Mouse (Mus musculus): ENCODE data around the gene Gphn. TPM values are rescaled to one million over a fixed set of nuclear protein-coding genes. Genes with fewer than 3 reads are reported as not detected.

Gene Gphn
- 21.8 and 25.7 TPM in 2 replicates for polyA plus RNA-seq (2016; fragmentation: Nextera tagmentation; extraction: Ambion mirVana)

DNA sequence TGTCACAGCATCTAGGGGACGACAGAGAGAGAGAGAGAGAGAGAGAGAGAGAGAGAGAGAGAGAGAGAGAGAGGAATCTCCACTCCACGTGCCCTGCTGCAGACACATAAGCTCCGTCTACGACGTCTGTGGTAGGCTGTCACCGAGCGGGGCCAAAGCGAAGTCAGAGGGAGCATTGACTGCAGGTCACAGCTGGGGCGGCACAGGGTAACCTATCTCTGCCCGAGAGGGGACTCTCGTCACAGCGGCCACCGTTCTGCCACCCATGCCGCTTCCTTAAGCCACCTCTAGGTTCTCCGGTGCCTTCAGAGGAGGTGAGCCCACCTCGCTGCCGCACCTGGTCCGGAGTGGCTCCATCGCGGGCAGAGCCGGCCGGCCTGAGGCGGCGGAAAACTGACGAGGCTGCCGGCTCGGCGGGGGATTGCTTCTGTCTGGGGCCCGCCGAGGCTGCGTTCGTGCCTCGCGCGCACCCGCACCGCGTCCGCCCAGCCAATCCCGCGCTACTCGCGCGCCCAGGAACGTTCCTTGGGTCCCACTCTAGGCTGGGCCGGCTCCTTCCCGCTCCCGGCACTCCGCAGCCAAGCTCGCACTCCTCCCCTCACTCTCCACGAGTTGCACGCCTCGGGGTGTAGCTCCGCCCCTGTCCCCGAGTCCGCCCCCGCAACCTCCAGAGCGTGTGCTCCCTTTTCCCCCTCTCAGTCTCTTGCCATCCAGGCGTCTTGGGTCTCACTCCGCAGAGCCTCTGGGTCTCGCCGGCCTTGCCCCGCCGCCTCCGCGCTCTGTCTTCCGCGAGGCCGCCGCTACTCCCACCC is at the start of gene Gphn:
Gene Gphn, plus strand, starts transcription at position 673 of the 812 bp plus-strand sequence.
- Histone ChIP-seq H3K4me2 (replicated peaks) (peak within 1 kb of the TSS; percentile 76), H3K36me3 (no peaks in the 10 kb centered on the region), H3K4me1 (0 out of 2 replicates have a peak, but pooled peaks cover 5% of the 10 kb centered on the region), H3K27me3 (replicated peaks) (no peaks in the 10 kb centered on the region), H3K27ac (peak within 1 kb of the TSS; percentile 89), H3K9ac (peak within 1 kb of the TSS; percentile 92), H3K9me3 (no peaks in the 10 kb centered on the region), H3K4me3 (peak within 1 kb of the TSS; percentile 92)
- ATAC-seq (ENCODE audit: low FRiP score, low read depth): peak; percentile 96
- under 1% methylated on average over 70 of the region's 70 CpGs for WGBS

DNA sequence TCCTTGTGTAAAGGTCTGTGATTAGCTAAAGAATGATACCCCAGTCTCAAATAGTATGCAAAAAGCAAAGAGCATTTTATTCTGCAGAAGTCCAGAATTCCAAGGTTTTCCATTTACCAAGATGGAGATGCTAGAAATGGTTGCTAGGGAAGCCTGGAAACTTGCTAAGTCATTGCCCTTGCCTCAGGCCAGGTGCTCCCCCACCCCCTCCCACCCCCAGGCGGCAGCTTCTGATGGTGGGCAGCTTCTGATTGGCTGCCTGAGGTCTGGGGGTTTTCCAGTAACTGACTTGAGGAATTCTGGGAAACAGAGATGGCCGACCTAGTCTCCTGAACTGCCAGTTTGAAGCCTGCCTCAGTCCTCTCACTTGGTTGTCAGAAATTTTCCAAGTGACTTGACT is 44.7 kb upstream of the Gphn start:
- no peaks in the 10 kb centered on the region for H3K9me3 ChIP-seq
- 78% methylated on average over 2 of the region's 2 CpGs for WGBS
- no peak for ATAC-seq (ENCODE audit: low FRiP score, low read depth)

DNA sequence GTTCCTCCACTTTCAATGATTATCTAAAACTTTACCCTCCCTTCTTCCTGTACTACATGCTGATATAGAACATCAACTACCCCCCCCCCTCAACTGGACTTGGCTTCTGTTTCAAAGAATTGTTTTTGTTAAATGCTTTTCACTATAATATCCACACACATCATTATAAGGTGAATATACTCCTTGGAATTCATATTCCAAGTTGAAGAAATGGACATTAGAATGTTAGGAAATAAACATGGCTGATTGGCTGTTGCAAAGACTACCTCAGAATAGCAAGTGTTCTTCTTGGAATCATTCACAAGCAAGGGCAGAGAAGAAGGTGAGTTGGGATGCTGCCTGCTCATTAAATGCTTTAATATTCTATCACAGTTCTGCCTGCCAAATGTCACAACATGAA is 32.2 kb upstream of the Gphn start, which contains the start of gene Gm6657:
Gene Gm6657, plus strand, starts transcription at position 301 of the 400 bp plus-strand sequence.
- no peak for ATAC-seq (ENCODE audit: low FRiP score, low read depth)
- Histone ChIP-seq H3K4me3 (no peak within 1 kb of the TSS), H3K4me1 (no peaks in the 10 kb centered on the region), H3K9ac (no peak within 1 kb of the TSS), H3K27ac (no peak within 1 kb of the TSS), H3K27me3 (replicated peaks) (no peaks in the 10 kb centered on the region), H3K9me3 (0 out of 2 replicates have a peak, but pooled peaks cover 4% of the 10 kb centered on the region), H3K4me2 (replicated peaks) (no peak within 1 kb of the TSS), H3K36me3 (no peaks in the 10 kb centered on the region)

More for the DNA sequence above, 44.7 kb upstream of the Gphn start:
- no peak overlapping the region for H3K9ac ChIP-seq
- no peaks in the 10 kb centered on the region for H3K27me3 ChIP-seq (replicated peaks)
- no peak overlapping the region for H3K4me3 ChIP-seq
- H3K27ac ChIP-seq: no peak overlapping the region
- no peaks in the 10 kb centered on the region for H3K36me3 ChIP-seq
- no peaks in the 10 kb centered on the region for H3K4me1 ChIP-seq
- H3K4me2 ChIP-seq (replicated peaks): no peak overlapping the region

DNA sequence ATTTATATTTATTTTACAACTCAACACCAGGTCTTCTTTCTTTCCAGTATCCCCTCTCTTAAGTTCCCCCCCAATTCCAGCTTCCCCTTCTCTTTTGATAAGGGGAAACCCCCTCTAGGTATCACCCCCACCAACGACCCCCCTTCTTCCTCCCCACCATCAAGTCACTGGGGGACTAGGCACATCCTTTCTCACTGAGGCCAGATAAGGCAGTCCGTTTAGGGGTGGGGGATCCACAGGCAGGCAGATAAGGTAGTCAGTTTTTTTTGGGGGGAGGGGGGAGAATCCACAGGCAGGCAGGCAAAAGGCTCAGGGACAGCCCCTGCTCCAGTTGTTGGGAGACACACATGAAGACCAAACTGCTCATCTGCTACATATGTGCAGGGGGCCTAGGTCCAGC is 30.8 kb upstream of the Gphn start:
- H3K36me3 ChIP-seq: no peaks in the 10 kb centered on the region
- no peaks in the 10 kb centered on the region for H3K27me3 ChIP-seq (replicated peaks)
- ATAC-seq (ENCODE audit: low FRiP score, low read depth): no peak
- H3K27ac ChIP-seq: no peak overlapping the region
- WGBS: 76% methylated on average over 2 of the region's 2 CpGs
- 0 out of 2 replicates have a peak, but pooled peaks cover 4% of the 10 kb centered on the region for H3K9me3 ChIP-seq
- H3K4me2 ChIP-seq (replicated peaks): no peak overlapping the region
- no peak overlapping the region for H3K9ac ChIP-seq
- no peak overlapping the region for H3K4me3 ChIP-seq
- no peaks in the 10 kb centered on the region for H3K4me1 ChIP-seq

DNA sequence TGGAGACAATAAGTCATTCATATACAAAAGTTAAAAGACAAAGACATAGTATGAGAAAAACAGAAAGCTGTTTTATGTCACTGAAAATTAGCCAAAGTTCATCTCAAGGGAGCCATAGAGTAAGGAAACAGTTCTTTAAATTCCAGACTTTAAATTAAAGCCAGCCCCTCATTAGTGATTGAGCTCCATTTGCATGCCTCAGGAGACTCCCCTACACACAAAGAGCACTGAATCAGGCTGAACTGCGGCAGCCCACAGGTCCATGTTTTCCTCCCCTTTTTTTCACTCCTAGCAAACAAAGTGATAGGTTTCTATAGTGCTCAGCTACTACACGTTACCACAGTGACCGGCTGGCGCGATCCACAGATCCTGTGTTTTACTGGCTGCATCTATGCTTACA is 22.5 kb upstream of the Gphn start:
- Histone ChIP-seq H3K9ac (no peak overlapping the region), H3K36me3 (no peaks in the 10 kb centered on the region), H3K4me3 (no peak overlapping the region), H3K4me1 (no peaks in the 10 kb centered on the region; the same call in 1 of the 2 replicates), H3K27me3 (replicated peaks) (no peaks in the 10 kb centered on the region), H3K27ac (no peak overlapping the region), H3K4me2 (replicated peaks) (no peak overlapping the region), H3K9me3 (no peaks in the 10 kb centered on the region)
- ATAC-seq (ENCODE audit: low FRiP score, low read depth): no peak
- 67% methylated on average over 5 of the region's 5 CpGs for WGBS

DNA sequence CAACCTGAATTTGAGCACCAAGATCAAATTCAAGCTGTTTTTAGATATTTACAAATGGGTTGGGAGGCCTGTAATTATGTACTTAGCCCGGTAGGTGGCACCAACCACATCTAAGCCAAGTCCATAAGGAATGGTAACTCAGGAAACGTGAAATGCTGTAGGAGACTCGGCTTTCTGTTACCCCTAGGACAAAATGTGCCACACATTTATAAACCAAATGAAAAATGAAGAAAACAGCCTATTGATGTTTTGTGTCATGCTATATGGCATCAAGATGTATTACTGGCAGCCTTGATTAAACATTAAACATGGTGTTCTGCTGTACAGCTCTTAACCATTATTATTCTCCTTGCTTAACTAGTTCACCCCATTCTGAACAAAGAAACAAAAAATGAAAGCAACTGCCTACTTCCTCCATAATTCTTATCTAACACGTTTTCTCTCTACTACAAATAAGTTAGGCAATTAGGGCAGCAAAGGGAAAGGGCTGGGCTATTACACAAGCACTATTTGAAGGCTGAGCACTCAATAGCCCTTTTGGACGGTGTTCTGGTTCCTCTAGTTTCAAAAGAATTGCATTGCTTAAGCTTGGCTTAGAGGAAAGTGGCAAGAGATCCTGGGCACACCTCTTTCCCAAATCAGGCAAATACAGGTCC is 20.1 kb upstream of the Gphn start:
- H3K9ac ChIP-seq: no peak overlapping the region
- 0 out of 2 replicates have a peak overlapping the region, but pooled peaks have one; percentile 16 for H3K4me2 ChIP-seq (replicated peaks)
- H3K4me1 ChIP-seq: no peaks in the 10 kb centered on the region; the same call in 1 of the 2 replicates
- ATAC-seq (ENCODE audit: low FRiP score, low read depth): peak; percentile 63; the same call in 1 of the 2 replicates
- H3K36me3 ChIP-seq: no peaks in the 10 kb centered on the region
- 6% methylated on average over 5 of the region's 5 CpGs for WGBS
- H3K4me3 ChIP-seq: no peak overlapping the region
- no peaks in the 10 kb centered on the region for H3K9me3 ChIP-seq
- no peaks in the 10 kb centered on the region for H3K27me3 ChIP-seq (replicated peaks)
- no peak overlapping the region for H3K27ac ChIP-seq

DNA sequence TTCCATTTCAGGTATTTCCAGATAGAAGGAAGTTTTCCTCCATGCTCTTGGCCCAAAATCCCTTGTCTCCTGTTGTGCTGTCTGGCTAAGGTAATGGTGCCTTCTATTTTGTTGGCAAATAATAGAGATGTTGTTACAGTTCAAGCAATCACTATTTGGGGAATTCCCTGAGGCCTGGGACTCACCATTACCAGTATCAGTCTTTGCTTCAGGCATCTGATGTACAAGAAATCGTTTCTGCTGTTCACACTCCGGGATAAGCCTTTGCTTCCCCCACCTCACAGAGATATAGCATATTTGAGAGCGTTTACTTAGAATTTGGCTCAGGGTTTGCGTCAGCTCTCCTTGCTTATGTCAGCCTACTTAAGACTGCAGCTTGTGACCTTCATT is 19.6 kb upstream of the Gphn start:
- H3K4me1 ChIP-seq: no peaks in the 10 kb centered on the region; the same call in 1 of the 2 replicates
- H3K27me3 ChIP-seq (replicated peaks): no peaks in the 10 kb centered on the region
- H3K36me3 ChIP-seq: no peaks in the 10 kb centered on the region
- H3K4me2 ChIP-seq (replicated peaks): no peak overlapping the region
- H3K9ac ChIP-seq: no peak overlapping the region
- no peaks in the 10 kb centered on the region for H3K9me3 ChIP-seq
- no peak overlapping the region for H3K27ac ChIP-seq
- no peak overlapping the region for H3K4me3 ChIP-seq
- 83% methylated on average over 4 of the region's 4 CpGs for WGBS
- ATAC-seq (ENCODE audit: low FRiP score, low read depth): no peak

DNA sequence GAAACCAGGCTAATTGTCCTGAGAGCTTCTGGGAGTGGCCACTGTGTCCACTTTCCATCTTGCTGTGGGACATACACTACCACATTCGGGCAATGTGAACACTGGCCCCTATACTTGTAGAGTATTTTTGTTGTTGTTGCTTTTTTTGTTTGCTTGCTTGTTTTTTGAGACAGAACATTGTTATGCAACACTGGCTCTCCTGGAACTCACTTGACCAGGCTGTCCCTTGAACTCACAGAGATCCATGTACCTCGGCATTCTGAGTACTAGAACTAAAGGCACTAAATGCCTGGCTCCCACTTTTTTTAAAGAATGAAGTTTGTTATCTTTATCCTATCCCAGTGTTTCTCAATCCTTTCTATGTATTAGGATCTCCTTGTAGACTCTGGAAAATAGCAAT is 16.3 kb upstream of the Gphn start:
- WGBS: 83% methylated on average over 2 of the region's 2 CpGs
- ATAC-seq (ENCODE audit: low FRiP score, low read depth): no peak
- Histone ChIP-seq H3K9ac (no peak overlapping the region), H3K27me3 (replicated peaks) (no peaks in the 10 kb centered on the region), H3K36me3 (no peaks in the 10 kb centered on the region), H3K4me1 (no peaks in the 10 kb centered on the region), H3K4me3 (no peak overlapping the region), H3K4me2 (replicated peaks) (no peak overlapping the region), H3K27ac (no peak overlapping the region), H3K9me3 (no peaks in the 10 kb centered on the region)

DNA sequence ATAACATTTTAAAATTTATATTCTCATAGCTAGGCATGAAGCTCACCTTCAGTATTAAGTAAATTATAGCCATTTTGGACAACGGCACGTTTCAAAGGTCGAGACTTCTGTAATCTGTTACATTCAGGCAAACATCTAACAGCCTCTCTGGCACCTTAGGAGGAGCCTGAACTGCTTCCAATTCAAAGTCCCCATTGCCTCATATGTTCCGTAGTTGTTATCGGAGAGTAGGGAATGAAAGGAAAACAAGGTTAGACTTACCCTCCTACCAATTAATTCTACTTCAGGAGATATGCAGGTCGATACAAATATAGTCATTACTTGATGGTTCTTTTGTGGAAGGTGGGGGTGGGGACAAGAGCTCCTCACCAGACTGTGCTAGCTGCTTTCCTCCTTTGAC is 10.7 kb upstream of the Gphn start:
- WGBS: 84% methylated on average over 6 of the region's 6 CpGs
- no peak overlapping the region for H3K9ac ChIP-seq
- no peak overlapping the region for H3K27ac ChIP-seq
- H3K27me3 ChIP-seq (replicated peaks): no peaks in the 10 kb centered on the region
- no peaks in the 10 kb centered on the region for H3K4me1 ChIP-seq
- no peak overlapping the region for H3K4me2 ChIP-seq (replicated peaks)
- H3K36me3 ChIP-seq: no peaks in the 10 kb centered on the region
- H3K9me3 ChIP-seq: no peaks in the 10 kb centered on the region
- ATAC-seq (ENCODE audit: low FRiP score, low read depth): no peak
- H3K4me3 ChIP-seq: no peak overlapping the region

DNA sequence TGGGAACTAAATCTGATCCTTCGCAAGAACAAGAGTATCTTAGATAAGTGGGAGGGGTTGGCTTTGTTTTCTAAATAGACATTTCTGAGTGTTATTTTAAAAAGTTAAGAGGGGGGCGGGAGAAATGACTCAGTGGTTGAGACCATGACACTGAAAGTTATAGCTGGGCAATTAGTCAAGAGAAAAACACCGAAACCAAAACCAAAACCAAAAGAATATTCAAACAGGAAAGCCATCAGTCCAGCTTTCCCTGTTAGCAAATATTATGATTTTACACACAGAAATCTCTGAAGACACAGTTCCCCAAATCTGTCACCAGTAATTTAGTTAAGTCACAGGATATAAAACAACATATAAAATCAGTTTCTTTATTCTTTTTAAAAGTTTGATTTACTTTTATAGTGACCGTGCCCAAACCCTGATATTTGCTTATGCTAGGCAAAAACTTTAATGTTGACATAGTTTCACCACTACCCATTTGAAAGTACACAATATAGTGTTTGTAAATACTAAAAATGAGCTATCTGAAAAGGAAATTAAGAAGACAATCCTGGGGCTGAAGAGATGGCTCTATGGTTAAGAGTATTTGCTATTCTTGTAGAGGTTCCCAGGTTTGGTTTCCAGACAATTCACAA is 6.9 kb upstream of the Gphn start:
- no peaks in the 10 kb centered on the region for H3K27me3 ChIP-seq (replicated peaks)
- H3K4me3 ChIP-seq: no peak overlapping the region
- no peaks in the 10 kb centered on the region for H3K4me1 ChIP-seq
- no peaks in the 10 kb centered on the region for H3K9me3 ChIP-seq
- H3K36me3 ChIP-seq: no peaks in the 10 kb centered on the region
- no peak overlapping the region for H3K27ac ChIP-seq
- H3K9ac ChIP-seq: no peak overlapping the region
- ATAC-seq (ENCODE audit: low FRiP score, low read depth): no peak
- no peak overlapping the region for H3K4me2 ChIP-seq (replicated peaks)
- 89% methylated on average over 4 of the region's 4 CpGs for WGBS

DNA sequence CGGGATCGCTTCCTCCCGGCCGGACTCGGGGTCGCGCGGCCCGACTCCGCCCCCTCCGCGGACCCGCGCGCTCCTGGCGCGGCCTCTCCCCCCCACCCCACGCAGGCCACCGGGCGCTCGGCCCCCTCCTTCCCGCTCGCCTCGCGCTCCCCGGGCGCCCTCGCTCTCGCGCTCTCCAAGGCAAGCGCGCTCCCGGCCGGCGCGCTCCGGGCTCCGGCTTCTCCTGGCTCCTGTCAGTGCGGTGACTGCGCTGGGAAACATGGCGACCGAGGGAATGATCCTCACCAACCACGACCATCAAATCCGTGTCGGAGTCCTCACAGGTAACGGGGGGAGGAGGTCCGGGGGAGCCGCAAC is 318 bp downstream of the Gphn start:
- Histone ChIP-seq H3K4me2 (replicated peaks) (peak overlapping the region; percentile 76), H3K4me1 (0 out of 2 replicates have a peak, but pooled peaks cover 5% of the 10 kb centered on the region), H3K36me3 (no peaks in the 10 kb centered on the region), H3K4me3 (peak overlapping the region; percentile 92), H3K9ac (peak overlapping the region; percentile 92), H3K27ac (peak overlapping the region; percentile 89), H3K27me3 (replicated peaks) (no peaks in the 10 kb centered on the region), H3K9me3 (no peaks in the 10 kb centered on the region)
- 1% methylated on average over 48 of the region's 48 CpGs for WGBS
- ATAC-seq (ENCODE audit: low FRiP score, low read depth): peak; percentile 93
